Mouse (Mus musculus) adipocyte (in vitro differentiated cells): ENCODE results near the gene Neurl1b.

Experiments used
- DNase-seq: peaks from one replicate; pipeline ENCODE4 v3.0.0-alpha.2; 2016; ENCODE audit warnings: low spot score

The Neurl1b gene

GRCm38 (mm10) chr17:26452371-26452972 lies 37.8 kb downstream of the Neurl1b start:
- peak; percentile 84 for DNase-seq

- peak; percentile 22 for DNase-seq
Observed at GRCm38 (mm10) chr17:26457506-26457905, 42.9 kb downstream of the Neurl1b start.

GRCm38 (mm10) chr17:26458049-26458448 lies 43.4 kb downstream of the Neurl1b start:
- no peak for DNase-seq

GRCm38 (mm10) chr17:26462634-26463170 lies 48.1 kb downstream of the Neurl1b start:
- DNase-seq, result peak; percentile 79

GRCm38 (mm10) chr17:26463432-26463831 lies 48.8 kb downstream of the Neurl1b start:
- DNase-seq, result no peak

- DNase-seq, result no peak
Observed at GRCm38 (mm10) chr17:26463984-26464383, 49.4 kb downstream of the Neurl1b start.

- no peak for DNase-seq
Observed at GRCm38 (mm10) chr17:26464481-26464880, 49.9 kb downstream of the Neurl1b start.

GRCm38 (mm10) chr17:26464972-26465371 lies 50.3 kb downstream of the Neurl1b start:
- no peak for DNase-seq

- peak; percentile 79 for DNase-seq
Observed at GRCm38 (mm10) chr17:26466741-26467150, 52.1 kb downstream of the Neurl1b start.

- no peak for DNase-seq
Observed at GRCm38 (mm10) chr17:26467619-26468018, 53.0 kb downstream of the Neurl1b start.

GRCm38 (mm10) chr17:26468102-26468894 lies 53.7 kb downstream of the Neurl1b start:
- DNase-seq, result no peak

GRCm38 (mm10) chr17:26476871-26477270 lies 62.2 kb downstream of the Neurl1b start:
- DNase-seq, result no peak

GRCm38 (mm10) chr17:26478672-26479071 lies 64.0 kb downstream of the Neurl1b start:
- no peak for DNase-seq

- DNase-seq, result no peak
Observed at GRCm38 (mm10) chr17:26479619-26480018, 65.0 kb downstream of the Neurl1b start.

GRCm38 (mm10) chr17:26480956-26481355 lies 66.3 kb downstream of the Neurl1b start:
- no peak for DNase-seq

GRCm38 (mm10) chr17:26484626-26485421 lies 70.2 kb downstream of the Neurl1b start:
- DNase-seq, result no peak

- peak; percentile 62 for DNase-seq
Observed at GRCm38 (mm10) chr17:26487266-26487665, 72.6 kb downstream of the Neurl1b start.

GRCm38 (mm10) chr17:26487917-26488316 lies 73.3 kb downstream of the Neurl1b start:
- no peak for DNase-seq

GRCm38 (mm10) chr17:26488711-26489403 lies 74.2 kb downstream of the Neurl1b start:
- no peak for DNase-seq

- no peak for DNase-seq
Observed at GRCm38 (mm10) chr17:26490072-26490471, 75.4 kb downstream of the Neurl1b start.

GRCm38 (mm10) chr17:26490910-26491309 lies 76.3 kb downstream of the Neurl1b start:
- DNase-seq, result peak; percentile 43

GRCm38 (mm10) chr17:26492246-26492645 lies 77.6 kb downstream of the Neurl1b start:
- no peak for DNase-seq
